Mouse (Mus musculus) forebrain, embryonic 11.5 days (tissue): ENCODE measurements at regions not wholly inside any gene's neighbourhood (a gene's known extent, or its start where the extent isn't known, plus 50 kb on each side); places are given as distances from the start of the nearest gene placed in this dataset.

Experiments
- ATAC-seq: fragments of 200-750 bp; cut with Nextera tagmentation; replicated peaks from 2 replicates; pipeline ENCODE4 v1.8.0; 2017; ENCODE audit warnings: moderate TSS enrichment; ENCODE audit not compliant: low FRiP score
- DNase-seq: peaks from one replicate; pipeline ENCODE4 v3.0.0-alpha.2; 2017; ENCODE audit warnings: low spot score
- H3K27ac ChIP-seq: fragments of 300-500 bp; sonication (generic); 2 replicates; pipeline ENCODE4 v1.5.1; 2014; ENCODE audit warnings: low read depth, low read length
- H3K27me3 ChIP-seq: fragments of 300-500 bp; sonication (generic); 2 replicates; pipeline ENCODE4 v1.6.1; 2014; ENCODE audit warnings: mild to moderate bottlenecking, low read length, mixed read lengths; ENCODE audit not compliant: control insufficient read depth, insufficient read depth
- H3K36me3 ChIP-seq: fragments of 300-500 bp; sonication (generic); 2 replicates; pipeline ENCODE4 v1.6.1; 2014; ENCODE audit warnings: mild to moderate bottlenecking, low read length, moderate library complexity, mixed read lengths; ENCODE audit not compliant: control insufficient read depth, insufficient read depth
- H3K4me1 ChIP-seq: fragments of 300-500 bp; sonication (generic); replicated peaks from 2 replicates; pipeline ENCODE4 v1.6.1; 2014; ENCODE audit warnings: low read length, mixed read lengths; ENCODE audit not compliant: control insufficient read depth, insufficient read depth
- H3K4me2 ChIP-seq: fragments of 300-500 bp; sonication (generic); 2 replicates; pipeline ENCODE4 v1.6.1; 2014; ENCODE audit warnings: low read depth, mild to moderate bottlenecking, low read length, moderate library complexity, mixed read lengths; ENCODE audit not compliant: severe bottlenecking
- H3K4me3 ChIP-seq: fragments of 300-500 bp; sonication (generic); 2 replicates; pipeline ENCODE4 v1.5.1; 2014; ENCODE audit warnings: low read depth, low read length
- H3K9ac ChIP-seq: fragments of 300-500 bp; sonication (generic); 2 replicates; pipeline ENCODE4 v1.6.1; 2014; ENCODE audit warnings: low read length
- H3K9me3 ChIP-seq: fragments of 300-500 bp; sonication (generic); 2 replicates; pipeline ENCODE4 v1.6.1; 2016; ENCODE audit warnings: low read length, mixed read lengths; ENCODE audit not compliant: control insufficient read depth
- WGBS: fragments of 180-500 bp; shearing (Covaris S2); extraction: QIAGEN DNeasy Blood & Tissue Kit; methylation state at CpG from one replicate; pipeline ENCODE4 v1.1.7; 2014; 5-methylcytosine and 5-hydroxymethylcytosine counted together

DNA sequence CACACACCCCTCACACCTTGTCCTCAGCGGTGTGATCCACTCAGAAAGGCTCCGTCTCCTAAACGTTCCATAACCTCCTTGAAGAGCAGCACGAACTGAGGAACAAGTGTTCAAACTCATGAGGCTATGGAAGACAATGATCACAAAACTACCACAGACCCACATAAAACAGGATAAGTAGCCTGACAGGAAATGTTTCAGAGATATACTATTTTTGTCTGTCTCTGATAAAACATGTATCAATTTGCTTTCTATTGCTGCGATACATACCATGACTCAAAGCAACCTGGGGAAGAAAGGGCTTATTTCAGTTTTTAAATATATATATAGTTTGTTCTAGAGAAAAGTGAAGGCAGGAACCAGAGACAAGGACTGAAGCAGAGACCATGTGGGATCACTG is 3371.7 kb upstream of the Gm7489 start:
- Histone ChIP-seq H3K36me3 (no peaks in the 10 kb centered on the region), H3K4me2 (no peak overlapping the region), H3K27me3 (no peaks in the 10 kb centered on the region), H3K9me3 (no peaks in the 10 kb centered on the region), H3K9ac (no peak overlapping the region), H3K4me1 (no peaks in the 10 kb centered on the region), H3K4me3 (no peak overlapping the region), H3K27ac (no peak overlapping the region)
- DNase-seq = no peak
- ATAC-seq = no peak
- 94% methylated on average over 5 of the region's 5 CpGs for WGBS

DNA sequence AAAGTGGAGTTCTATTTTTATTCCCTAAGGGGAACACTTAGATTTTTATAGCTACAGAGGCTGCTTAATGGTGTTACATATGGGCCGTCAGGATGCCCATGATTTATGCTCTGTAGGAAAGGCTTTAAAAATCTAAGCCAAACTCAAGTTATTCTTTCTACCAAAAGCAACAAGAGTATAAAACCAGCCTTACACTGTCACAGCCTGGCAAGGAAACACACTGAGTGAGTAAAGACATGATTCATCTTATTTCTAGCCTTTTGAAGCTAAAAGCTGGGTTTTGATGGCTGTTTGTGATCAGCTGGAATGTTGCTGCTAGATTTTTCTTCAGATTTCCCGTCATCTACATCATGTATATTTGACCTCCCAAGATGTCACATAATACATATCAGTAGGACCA is 3359.9 kb upstream of the Gm7489 start:
- Histone ChIP-seq H3K36me3 (no peaks in the 10 kb centered on the region), H3K4me1 (no peaks in the 10 kb centered on the region), H3K9me3 (no peaks in the 10 kb centered on the region), H3K4me3 (no peak overlapping the region), H3K4me2 (no peak overlapping the region), H3K9ac (no peak overlapping the region), H3K27me3 (no peaks in the 10 kb centered on the region), H3K27ac (no peak overlapping the region)
- ATAC-seq = no peak
- no peak for DNase-seq
- 93% methylated on average over 2 of the region's 2 CpGs for WGBS

DNA sequence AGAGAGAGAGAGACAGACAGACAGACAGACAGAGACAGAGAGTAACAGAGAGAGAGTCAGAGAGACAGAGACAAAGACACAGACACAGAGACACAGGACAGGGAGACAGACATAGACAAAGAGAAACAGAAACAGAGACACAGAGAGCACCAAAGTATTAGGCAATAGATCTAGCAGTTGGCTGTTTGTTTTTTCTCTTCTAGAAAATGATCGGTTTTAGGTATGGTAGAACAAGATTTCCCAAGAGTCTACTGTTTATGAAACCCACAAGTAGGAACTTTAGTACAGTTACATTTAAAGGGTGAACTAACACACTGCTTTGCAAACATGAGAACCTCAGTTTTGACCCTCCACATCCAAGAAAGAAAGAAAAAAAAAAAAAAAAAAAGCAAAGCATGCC is 3350.2 kb upstream of the Gm7489 start:
- no peaks in the 10 kb centered on the region for H3K36me3 ChIP-seq
- H3K27ac ChIP-seq = no peak overlapping the region
- ATAC-seq (no peak), DNase-seq (no peak)
- 94% methylated on average over 1 of the region's 1 CpGs for WGBS
- H3K9me3 ChIP-seq = no peaks in the 10 kb centered on the region
- H3K4me3 ChIP-seq = no peak overlapping the region
- no peak overlapping the region for H3K9ac ChIP-seq
- H3K4me1 ChIP-seq = no peaks in the 10 kb centered on the region
- H3K27me3 ChIP-seq = no peaks in the 10 kb centered on the region
- no peak overlapping the region for H3K4me2 ChIP-seq

DNA sequence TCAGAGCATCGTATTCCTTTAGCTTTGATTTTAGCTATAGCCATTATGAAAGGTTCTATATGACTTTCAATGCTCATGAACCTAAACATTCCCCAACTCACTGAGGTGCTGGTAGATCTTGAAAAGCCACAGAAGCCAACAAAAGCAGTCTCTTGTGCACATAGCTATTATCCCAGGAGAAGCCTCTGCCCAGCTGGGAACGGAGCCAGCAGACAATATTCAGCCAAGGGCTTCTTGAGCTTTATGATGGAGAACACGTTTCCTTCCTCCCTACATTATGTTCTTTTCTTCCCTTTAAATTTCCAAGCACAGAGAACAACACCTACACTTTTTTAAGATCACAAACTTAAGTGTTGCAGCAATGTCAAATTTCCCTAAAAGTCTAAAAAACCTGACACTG is 3321.1 kb upstream of the Gm7489 start:
- 87% methylated on average over 3 of the region's 3 CpGs for whole genome bisulfite sequencing
- no peaks in the 10 kb centered on the region for H3K36me3 ChIP-seq

DNA sequence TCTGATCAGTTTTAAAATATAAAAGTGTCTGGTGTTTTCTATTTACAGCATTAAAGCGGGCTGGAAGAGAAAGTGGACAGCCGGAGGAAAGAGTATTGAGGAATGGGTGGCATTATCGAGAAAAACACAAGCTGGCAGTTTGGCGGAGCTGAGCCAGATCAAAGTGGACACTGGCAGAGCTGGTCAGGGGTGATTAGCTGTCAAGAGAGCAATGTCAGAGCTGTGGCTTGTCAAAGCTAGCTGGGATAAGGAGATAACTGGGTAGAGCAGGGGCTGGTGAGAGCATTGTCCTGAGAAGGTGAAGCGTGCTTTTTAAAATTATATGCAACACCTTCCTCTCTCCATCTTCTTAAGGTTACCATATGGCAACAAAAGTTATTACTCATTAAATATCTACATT is 3303.9 kb upstream of the Gm7489 start:
- no peak for ATAC-seq
- Histone ChIP-seq H3K27ac (no peak overlapping the region), H3K4me2 (no peak overlapping the region), H3K4me1 (no peaks in the 10 kb centered on the region), H3K27me3 (no peaks in the 10 kb centered on the region), H3K36me3 (no peaks in the 10 kb centered on the region), H3K4me3 (no peak overlapping the region), H3K9me3 (no peaks in the 10 kb centered on the region), H3K9ac (no peak overlapping the region)
- DNase-seq = no peak
- 93% methylated on average over 5 of the region's 5 CpGs for WGBS

More for the DNA sequence above, 3321.1 kb upstream of the Gm7489 start:
- H3K27ac ChIP-seq = no peak overlapping the region
- no peak overlapping the region for H3K4me3 ChIP-seq
- no peaks in the 10 kb centered on the region for H3K27me3 ChIP-seq
- ATAC-seq (no peak), DNase-seq (no peak)
- H3K9ac ChIP-seq = no peak overlapping the region
- no peak overlapping the region for H3K4me2 ChIP-seq
- no peaks in the 10 kb centered on the region for H3K9me3 ChIP-seq
- no peaks in the 10 kb centered on the region for H3K4me1 ChIP-seq

DNA sequence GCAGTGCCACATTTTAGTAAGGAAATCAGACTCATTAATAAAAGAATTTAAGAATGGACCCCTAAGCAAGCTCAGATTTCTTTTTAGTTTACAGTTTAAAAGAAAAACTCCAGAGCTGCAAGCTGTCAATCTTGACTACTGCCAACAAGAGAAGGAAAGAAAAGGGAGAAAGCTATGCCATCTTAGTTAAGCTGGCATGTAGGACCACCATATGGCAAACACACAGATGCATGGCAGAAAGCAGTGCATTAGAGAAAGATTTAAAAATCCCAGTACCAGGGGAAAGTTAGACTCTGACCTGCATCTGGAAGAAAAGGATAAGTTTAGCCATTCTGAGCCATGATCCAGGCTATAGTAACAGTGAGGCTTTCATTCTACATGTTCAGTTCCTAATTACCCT is 3300.8 kb upstream of the Gm7489 start:
- Histone ChIP-seq H3K9ac (no peak overlapping the region), H3K9me3 (no peaks in the 10 kb centered on the region), H3K4me1 (no peaks in the 10 kb centered on the region), H3K27ac (no peak overlapping the region), H3K27me3 (no peaks in the 10 kb centered on the region), H3K4me2 (no peak overlapping the region), H3K36me3 (no peaks in the 10 kb centered on the region), H3K4me3 (no peak overlapping the region)
- ATAC-seq (no peak), DNase-seq (no peak)

DNA sequence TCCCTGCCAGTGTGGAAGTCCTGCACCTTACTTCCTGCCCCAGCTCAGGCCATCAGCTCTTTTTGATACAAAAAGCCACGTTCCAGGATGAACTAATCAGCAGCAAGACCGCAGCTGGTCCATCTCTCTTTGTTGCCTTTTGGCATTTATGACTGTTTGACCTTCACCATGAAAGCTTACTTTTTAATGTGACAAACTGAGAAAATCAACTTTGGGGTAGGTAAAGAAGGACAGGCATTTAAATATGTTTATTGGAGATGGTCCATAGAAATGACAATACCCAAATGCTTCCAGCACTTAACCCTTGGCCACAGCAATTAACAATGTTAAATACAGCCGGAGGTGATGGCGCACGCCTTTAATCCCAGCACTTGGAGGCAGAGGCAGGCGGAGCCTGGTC is 3299.2 kb upstream of the Gm7489 start:
- DNase-seq (no peak), ATAC-seq (no peak)
- Histone ChIP-seq H3K4me3 (no peak overlapping the region), H3K27me3 (no peaks in the 10 kb centered on the region), H3K4me1 (no peaks in the 10 kb centered on the region), H3K27ac (no peak overlapping the region), H3K4me2 (no peak overlapping the region), H3K36me3 (no peaks in the 10 kb centered on the region), H3K9me3 (no peaks in the 10 kb centered on the region), H3K9ac (no peak overlapping the region)
- WGBS = 84% methylated on average over 6 of the region's 6 CpGs
